Mouse (Mus musculus): Measurements from ENCODE around the gene Zfp46. TPM values are rescaled to one million over a fixed set of nuclear protein-coding genes. Genes with fewer than 3 reads are reported as not detected.
A peak's percentile ranks its signal among the peaks of the same experiment; 100 is the strongest.

Zfp46 gene
- 5.5 and 6.0 TPM in 2 replicates for polyA plus RNA-seq (2011; ENCODE audit: insufficient read depth, insufficient read length, low read depth, missing spikeins)

DNA sequence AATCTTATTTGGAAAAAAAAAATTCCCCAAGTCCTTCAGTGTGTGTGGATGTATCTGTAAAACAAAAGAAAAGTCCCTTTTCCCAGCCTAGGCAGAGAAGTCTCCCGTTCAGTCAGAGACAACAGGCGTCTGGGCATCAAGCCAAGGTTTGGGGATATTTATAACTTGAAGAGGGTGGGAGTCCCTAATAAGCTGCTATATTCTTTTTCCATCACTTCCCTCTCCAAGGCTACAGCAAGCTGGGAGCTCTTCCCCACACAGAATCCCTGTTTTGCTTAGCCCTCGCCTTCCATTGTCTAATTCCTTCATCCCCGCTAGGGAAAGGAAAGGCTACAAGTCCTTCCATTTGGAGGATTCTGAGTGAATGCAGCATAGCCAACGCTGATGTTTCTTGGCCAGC is at the start of gene Zfp46:
Gene Zfp46, plus strand, starts transcription at position 229 of the 400 bp plus-strand sequence.
- H3K4me1 ChIP-seq (ENCODE audit: control insufficient read depth, insufficient read depth, low read length): no peaks in the 10 kb centered on the region
- no peaks in the 10 kb centered on the region for H3K9me3 ChIP-seq (replicated peaks; ENCODE audit: control insufficient read depth, insufficient read depth, low read length, poor library complexity, severe bottlenecking)
- H3K27ac ChIP-seq (ENCODE audit: insufficient read depth, low read length): no peak within 1 kb of the TSS
- H3K36me3 ChIP-seq (ENCODE audit: control insufficient read depth, insufficient read depth, low read length, poor library complexity, severe bottlenecking): no peaks in the 10 kb centered on the region
- TF ChIP-seq CTCF (IDR thresholded peaks at IDR 0.05; ENCODE audit: low read depth, low read length) (no peak), EP300 (IDR thresholded peaks at IDR 0.05; ENCODE audit: insufficient read depth, low read depth, low read length) (no peak), POLR2A (IDR thresholded peaks at IDR 0.05; ENCODE audit: insufficient read depth, low read length) (no peak)
- H3K9ac ChIP-seq (ENCODE audit: low read depth, poor library complexity, severe bottlenecking): peak within 1 kb of the TSS; percentile 51
- no peaks in the 10 kb centered on the region for H3K27me3 ChIP-seq (ENCODE audit: control insufficient read depth, insufficient read depth, low read length, poor library complexity, severe bottlenecking)
- H3K4me3 ChIP-seq (ENCODE audit: low read depth, low read length): peak within 1 kb of the TSS; percentile 98

DNA sequence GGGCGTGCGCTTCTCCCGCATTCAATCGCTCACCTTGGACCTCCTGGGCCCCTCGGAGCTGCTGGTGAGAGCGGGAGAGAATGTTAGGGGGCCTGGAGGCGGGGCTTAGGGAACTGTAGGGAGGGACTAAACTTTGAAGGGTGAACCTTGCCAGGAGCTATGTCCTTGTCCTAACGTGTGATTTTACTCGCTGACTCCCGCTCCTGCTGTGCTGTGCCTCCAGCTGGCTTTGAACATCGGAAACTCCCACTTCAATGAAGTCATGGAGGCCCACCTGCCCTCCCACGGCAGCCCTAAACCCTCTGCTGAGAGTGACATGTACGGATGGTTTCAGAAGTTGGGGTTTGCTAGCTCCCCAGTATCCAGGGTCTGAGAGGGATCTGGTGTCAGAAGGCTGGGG is 45.8 kb upstream of the Zfp46 start:
- H3K4me3 ChIP-seq (ENCODE audit: low read depth, low read length): no peak overlapping the region
- no peak for TF ChIP-seq EP300 (IDR thresholded peaks at IDR 0.05; ENCODE audit: insufficient read depth, low read depth, low read length)
- TF ChIP-seq CTCF (IDR thresholded peaks at IDR 0.05; ENCODE audit: low read depth, low read length): no peak
- no peak overlapping the region for H3K27ac ChIP-seq (ENCODE audit: insufficient read depth, low read length)
- H3K9me3 ChIP-seq (replicated peaks; ENCODE audit: control insufficient read depth, insufficient read depth, low read length, poor library complexity, severe bottlenecking): no peaks in the 10 kb centered on the region
- no peak overlapping the region for H3K9ac ChIP-seq (ENCODE audit: low read depth, poor library complexity, severe bottlenecking)
- H3K4me1 ChIP-seq (ENCODE audit: control insufficient read depth, insufficient read depth, low read length): peaks cover 5% of the 10 kb centered on the region
- H3K27me3 ChIP-seq (ENCODE audit: control insufficient read depth, insufficient read depth, low read length, poor library complexity, severe bottlenecking): no peaks in the 10 kb centered on the region
- H3K36me3 ChIP-seq (ENCODE audit: control insufficient read depth, insufficient read depth, low read length, poor library complexity, severe bottlenecking): no peaks in the 10 kb centered on the region; the same call in 1 of the 2 replicates

DNA sequence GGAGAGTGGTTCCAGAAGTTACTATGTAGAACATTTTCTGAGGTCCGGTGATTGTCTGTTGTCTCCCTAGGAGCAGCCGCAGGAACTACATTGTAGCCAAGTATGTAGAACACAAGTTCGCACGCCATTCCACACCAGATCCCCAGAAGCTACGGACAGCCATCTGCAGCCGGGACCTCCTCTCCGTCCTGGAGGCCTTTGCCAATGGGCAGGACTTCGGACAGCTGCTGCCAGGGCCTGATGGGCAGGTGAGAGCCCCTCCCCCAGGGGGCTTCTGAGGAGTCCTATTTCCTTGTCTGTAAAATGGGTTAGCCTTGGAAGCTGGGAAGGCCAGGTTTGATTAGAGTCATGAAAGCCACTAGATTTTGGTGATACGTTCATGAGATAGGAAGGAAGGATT is 45.4 kb upstream of the Zfp46 start:
- Histone ChIP-seq H3K27me3 (ENCODE audit: control insufficient read depth, insufficient read depth, low read length, poor library complexity, severe bottlenecking) (no peaks in the 10 kb centered on the region), H3K9me3 (replicated peaks; ENCODE audit: control insufficient read depth, insufficient read depth, low read length, poor library complexity, severe bottlenecking) (no peaks in the 10 kb centered on the region), H3K4me1 (ENCODE audit: control insufficient read depth, insufficient read depth, low read length) (peaks cover 5% of the 10 kb centered on the region), H3K27ac (ENCODE audit: insufficient read depth, low read length) (no peak overlapping the region), H3K36me3 (ENCODE audit: control insufficient read depth, insufficient read depth, low read length, poor library complexity, severe bottlenecking) (no peaks in the 10 kb centered on the region; the same call in 1 of the 2 replicates), H3K9ac (ENCODE audit: low read depth, poor library complexity, severe bottlenecking) (no peak overlapping the region), H3K4me3 (ENCODE audit: low read depth, low read length) (no peak overlapping the region)
- TF ChIP-seq EP300 (IDR thresholded peaks at IDR 0.05; ENCODE audit: insufficient read depth, low read depth, low read length) (no peak), CTCF (IDR thresholded peaks at IDR 0.05; ENCODE audit: low read depth, low read length) (no peak), POLR2A (IDR thresholded peaks at IDR 0.05; ENCODE audit: insufficient read depth, low read length) (no peak)

DNA sequence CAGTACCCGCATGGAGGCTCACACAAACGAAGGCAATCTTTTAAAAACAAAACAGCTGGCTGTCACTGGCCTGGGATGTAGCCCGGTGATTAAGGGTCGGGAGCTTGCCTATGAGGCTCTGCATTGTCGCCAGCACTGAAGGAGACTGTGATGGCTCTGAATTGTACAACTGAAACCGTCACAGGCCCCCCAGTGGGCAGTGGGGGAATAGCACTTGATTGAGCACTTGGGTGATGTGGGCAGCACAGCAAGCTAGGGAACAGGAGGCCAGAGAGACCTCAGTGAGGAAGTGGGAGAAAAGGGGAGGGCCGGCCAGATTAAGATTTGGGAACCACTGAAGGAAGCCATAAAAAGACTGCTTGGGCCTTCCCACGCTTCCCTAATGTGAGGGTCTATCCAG is 44.9 kb upstream of the Zfp46 start:
- Histone ChIP-seq H3K4me3 (ENCODE audit: low read depth, low read length) (no peak overlapping the region), H3K9me3 (replicated peaks; ENCODE audit: control insufficient read depth, insufficient read depth, low read length, poor library complexity, severe bottlenecking) (no peaks in the 10 kb centered on the region), H3K36me3 (ENCODE audit: control insufficient read depth, insufficient read depth, low read length, poor library complexity, severe bottlenecking) (no peaks in the 10 kb centered on the region; the same call in 1 of the 2 replicates), H3K9ac (ENCODE audit: low read depth, poor library complexity, severe bottlenecking) (no peak overlapping the region), H3K27me3 (ENCODE audit: control insufficient read depth, insufficient read depth, low read length, poor library complexity, severe bottlenecking) (no peaks in the 10 kb centered on the region), H3K27ac (ENCODE audit: insufficient read depth, low read length) (no peak overlapping the region), H3K4me1 (ENCODE audit: control insufficient read depth, insufficient read depth, low read length) (peaks cover 6% of the 10 kb centered on the region)
- peak; percentile 71 for TF ChIP-seq CTCF (IDR thresholded peaks at IDR 0.05; ENCODE audit: low read depth, low read length)
- TF ChIP-seq POLR2A (IDR thresholded peaks at IDR 0.05; ENCODE audit: insufficient read depth, low read length): no peak

DNA sequence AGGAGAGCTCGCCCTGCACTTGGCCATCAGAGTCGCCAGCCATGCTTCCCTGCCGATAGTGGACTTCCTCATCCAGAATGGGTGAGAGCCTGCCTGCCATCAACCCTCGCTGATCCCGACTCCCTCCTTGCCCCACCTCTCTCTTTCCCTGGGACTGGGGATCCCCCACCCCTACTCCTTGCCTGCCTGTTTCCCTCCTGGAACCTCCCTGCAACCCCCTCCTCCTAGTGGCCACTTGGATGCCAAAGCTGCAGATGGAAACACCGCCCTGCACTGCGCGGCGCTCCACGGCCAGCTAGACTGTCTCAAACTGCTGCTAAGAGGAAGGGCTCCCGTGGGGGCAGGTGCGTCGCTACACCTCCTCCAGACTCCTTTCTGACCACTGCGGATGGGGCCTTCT is 44.4 kb upstream of the Zfp46 start:
- Histone ChIP-seq H3K27ac (ENCODE audit: insufficient read depth, low read length) (no peak overlapping the region), H3K27me3 (ENCODE audit: control insufficient read depth, insufficient read depth, low read length, poor library complexity, severe bottlenecking) (no peaks in the 10 kb centered on the region), H3K36me3 (ENCODE audit: control insufficient read depth, insufficient read depth, low read length, poor library complexity, severe bottlenecking) (no peaks in the 10 kb centered on the region), H3K4me1 (ENCODE audit: control insufficient read depth, insufficient read depth, low read length) (peaks cover 7% of the 10 kb centered on the region), H3K9ac (ENCODE audit: low read depth, poor library complexity, severe bottlenecking) (no peak overlapping the region), H3K9me3 (replicated peaks; ENCODE audit: control insufficient read depth, insufficient read depth, low read length, poor library complexity, severe bottlenecking) (no peaks in the 10 kb centered on the region), H3K4me3 (ENCODE audit: low read depth, low read length) (no peak overlapping the region)
- no peak for TF ChIP-seq POLR2A (IDR thresholded peaks at IDR 0.05; ENCODE audit: insufficient read depth, low read length)
- no peak for TF ChIP-seq EP300 (IDR thresholded peaks at IDR 0.05; ENCODE audit: insufficient read depth, low read depth, low read length)
- TF ChIP-seq CTCF (IDR thresholded peaks at IDR 0.05; ENCODE audit: low read depth, low read length): no peak

DNA sequence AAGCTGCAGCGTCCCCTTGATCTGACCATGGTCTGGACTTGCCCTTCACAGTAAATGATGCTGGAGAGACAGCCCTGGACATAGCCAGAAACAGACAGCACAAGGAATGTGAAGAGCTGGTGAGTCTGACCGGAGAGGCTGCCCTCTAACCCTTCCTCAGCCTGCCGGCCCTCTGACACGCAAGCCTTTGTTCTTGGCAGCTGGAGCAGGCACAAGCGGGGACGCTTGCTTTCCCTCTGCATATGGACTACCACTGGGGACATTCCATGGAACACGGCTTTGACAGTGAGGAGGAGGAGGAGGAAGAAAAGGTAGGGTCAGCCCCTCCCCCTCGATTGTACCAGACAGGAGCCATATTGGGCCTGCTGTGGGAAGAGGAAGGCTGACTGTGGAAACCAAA is 43.5 kb upstream of the Zfp46 start:
- H3K9ac ChIP-seq (ENCODE audit: low read depth, poor library complexity, severe bottlenecking): no peak overlapping the region
- H3K9me3 ChIP-seq (replicated peaks; ENCODE audit: control insufficient read depth, insufficient read depth, low read length, poor library complexity, severe bottlenecking): no peaks in the 10 kb centered on the region
- peaks cover 9% of the 10 kb centered on the region for H3K4me1 ChIP-seq (ENCODE audit: control insufficient read depth, insufficient read depth, low read length)
- H3K4me3 ChIP-seq (ENCODE audit: low read depth, low read length): no peak overlapping the region
- no peak for TF ChIP-seq CTCF (IDR thresholded peaks at IDR 0.05; ENCODE audit: low read depth, low read length)
- no peak for TF ChIP-seq POLR2A (IDR thresholded peaks at IDR 0.05; ENCODE audit: insufficient read depth, low read length)
- TF ChIP-seq EP300 (IDR thresholded peaks at IDR 0.05; ENCODE audit: insufficient read depth, low read depth, low read length): no peak
- H3K36me3 ChIP-seq (ENCODE audit: control insufficient read depth, insufficient read depth, low read length, poor library complexity, severe bottlenecking): no peaks in the 10 kb centered on the region
- no peaks in the 10 kb centered on the region for H3K27me3 ChIP-seq (ENCODE audit: control insufficient read depth, insufficient read depth, low read length, poor library complexity, severe bottlenecking)
- H3K27ac ChIP-seq (ENCODE audit: insufficient read depth, low read length): no peak overlapping the region
